Mouse (Mus musculus) limb, embryonic 15.5 days (tissue): ENCODE measurements around the gene Psmg3. TPM values are rescaled to one million over a fixed set of nuclear protein-coding genes. Genes with fewer than 3 reads are reported as not detected.
A peak's percentile ranks its signal among the peaks of the same experiment; 100 is the strongest.

ENCODE experiments used
- ATAC-seq: fragments of 200-750 bp; cut with Nextera tagmentation; 2 replicates; pipeline ENCODE4 v1.8.0; 2017; ENCODE audit warnings: low read depth, moderate TSS enrichment; ENCODE audit not compliant: insufficient number of reproducible peaks, low FRiP score, low TSS enrichment
- H3K27ac ChIP-seq: fragments of 300-500 bp; sonication (generic); 2 replicates; pipeline ENCODE4 v1.5.1; 2015; ENCODE audit warnings: moderate library complexity, mild to moderate bottlenecking, inconsistent platforms
- H3K27me3 ChIP-seq: fragments of 300-500 bp; sonication (generic); 2 replicates; pipeline ENCODE4 v1.6.1; 2015; ENCODE audit warnings: inconsistent platforms
- H3K36me3 ChIP-seq: fragments of 300-500 bp; sonication (generic); 2 replicates; pipeline ENCODE4 v1.6.1; 2015; ENCODE audit warnings: inconsistent platforms
- H3K4me1 ChIP-seq: fragments of 300-500 bp; sonication (generic); 2 replicates; pipeline ENCODE4 v1.6.1; 2015; ENCODE audit warnings: inconsistent platforms
- H3K4me2 ChIP-seq: fragments of 300-500 bp; sonication (generic); 2 replicates; pipeline ENCODE4 v1.6.1; 2015; ENCODE audit warnings: mild to moderate bottlenecking, inconsistent platforms
- H3K4me3 ChIP-seq: fragments of 300-500 bp; sonication (generic); 2 replicates; pipeline ENCODE4 v1.5.1; 2015; ENCODE audit warnings: mild to moderate bottlenecking, inconsistent platforms
- H3K9ac ChIP-seq: fragments of 300-500 bp; sonication (generic); 2 replicates; pipeline ENCODE4 v1.6.1; 2015; ENCODE audit warnings: inconsistent platforms
- H3K9me3 ChIP-seq: fragments of 300-500 bp; sonication (generic); 2 replicates; pipeline ENCODE4 v1.6.1; 2016; ENCODE audit warnings: inconsistent platforms
- WGBS: fragments of 180-500 bp; shearing (Covaris S2); methylation state at CpG from one replicate; pipeline ENCODE4 v1.1.7; 2015; 5-methylcytosine and 5-hydroxymethylcytosine counted together
- polyA plus RNA-seq: library from polyadenylated mRNA; unstranded; fragments of >200 nt; fragmentation: Nextera tagmentation; extraction: Ambion mirVana; gene quantifications from 2 replicates; pipeline ENCODE4 v1.2.1, GENCODE M21; 2015

The Psmg3 gene
- polyA plus RNA-seq, 1 experiment from 2014 or later: 68.5 TPM

DNA sequence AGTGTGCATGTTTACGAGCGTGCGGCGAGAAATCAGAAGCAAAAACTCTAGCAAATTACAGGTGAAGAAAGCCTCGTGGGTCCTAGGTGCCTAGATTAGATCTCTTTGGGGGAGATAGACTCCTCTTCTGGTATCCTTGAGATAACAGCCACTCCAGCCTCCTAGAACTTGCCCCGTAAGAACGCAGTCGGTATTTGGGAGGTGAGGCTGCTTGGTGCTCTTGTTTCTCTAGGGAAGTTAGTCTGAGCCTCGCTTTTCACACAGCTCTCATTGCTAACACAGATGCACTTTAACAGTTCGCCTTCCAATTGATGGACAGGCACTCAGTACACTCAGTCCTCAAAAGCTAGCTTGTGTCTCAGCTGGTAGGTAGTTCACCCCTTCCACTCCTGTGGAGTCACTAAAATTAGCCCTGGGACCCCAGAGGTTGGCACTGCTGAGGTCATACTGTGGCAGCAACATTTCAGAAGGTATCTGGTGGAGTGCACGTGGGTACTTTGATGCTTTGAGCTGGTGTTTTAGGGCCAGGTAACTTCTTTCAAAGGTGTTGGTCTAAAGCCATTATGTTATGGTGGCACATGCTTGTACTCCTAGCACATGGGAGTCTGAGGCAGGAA lies 34.4 kb downstream of the Psmg3 start:
- Histone ChIP-seq H3K9me3 (no peaks in the 10 kb centered on the region), H3K4me3 (peak overlapping the region; percentile 94), H3K9ac (peak overlapping the region; percentile 73), H3K4me2 (peak overlapping the region; percentile 100), H3K27ac (no peak overlapping the region), H3K4me1 (peaks cover 56% of the 10 kb centered on the region), H3K36me3 (no peaks in the 10 kb centered on the region), H3K27me3 (no peaks in the 10 kb centered on the region)
- no peak for ATAC-seq
- WGBS: 15% methylated on average over 11 of the region's 11 CpGs

DNA sequence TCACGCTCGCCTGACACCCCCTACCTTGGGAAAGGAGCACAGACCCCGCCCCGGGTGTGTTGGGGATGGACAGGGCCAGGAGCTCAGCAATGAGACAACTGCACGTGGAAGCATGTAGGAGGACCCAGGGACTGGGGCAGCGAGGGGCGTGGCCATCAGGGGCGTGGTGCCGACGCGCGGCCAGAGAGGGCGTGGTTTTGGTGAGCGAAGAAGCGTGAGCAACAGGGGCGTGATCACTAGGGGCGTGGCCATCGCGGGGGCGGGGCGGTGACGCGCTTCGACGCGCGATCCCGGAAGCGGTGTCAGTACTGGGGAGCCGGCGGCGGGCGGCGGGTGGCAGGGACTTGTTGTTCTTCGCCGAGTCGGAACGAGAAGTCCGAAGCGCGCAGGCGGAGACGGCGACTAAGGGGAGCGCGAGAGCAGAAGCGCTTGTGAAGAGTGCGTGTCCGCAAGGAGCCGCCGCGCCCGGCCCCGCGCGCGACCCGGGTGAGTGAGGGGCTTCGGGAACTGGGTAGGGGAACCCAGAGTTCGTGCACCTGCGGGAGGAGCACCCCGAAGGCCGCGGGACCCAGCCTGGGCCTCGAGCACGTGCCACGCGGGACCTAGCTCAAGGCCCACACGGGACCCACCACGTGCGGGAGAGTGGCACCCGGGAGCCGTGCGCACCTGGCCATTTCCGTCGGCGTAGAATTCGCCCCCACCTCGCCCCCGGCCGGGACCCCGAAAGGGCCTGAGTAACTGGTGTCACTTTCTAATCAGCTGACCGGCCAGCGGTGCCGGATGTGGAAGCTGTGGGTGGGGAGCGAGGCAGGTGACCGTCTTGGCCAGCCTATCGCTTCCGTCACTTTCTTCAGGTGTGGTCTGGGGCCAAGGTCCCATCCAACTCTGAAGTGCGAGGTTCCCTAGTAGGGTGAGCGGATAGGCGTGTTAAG lies 35.2 kb downstream of the Psmg3 start, which contains the start of gene Mafk:
Gene Mafk, plus strand, starts transcription at position 287 of the 932 bp plus-strand sequence.
- Histone ChIP-seq H3K36me3 (no peaks in the 10 kb centered on the region), H3K9ac (peak within 1 kb of the TSS; percentile 73), H3K4me2 (peak within 1 kb of the TSS; percentile 100), H3K27ac (peak within 1 kb of the TSS; percentile 81), H3K4me1 (peaks cover 48% of the 10 kb centered on the region), H3K9me3 (no peaks in the 10 kb centered on the region), H3K27me3 (no peaks in the 10 kb centered on the region), H3K4me3 (peak within 1 kb of the TSS; percentile 94)
- under 1% methylated on average over 91 of the region's 92 CpGs for WGBS
- ATAC-seq: peak; percentile 78

GRCm38 (mm10) chr5:139789466-139789865 lies 37.2 kb downstream of the Psmg3 start:
- Histone ChIP-seq H3K9me3 (no peaks in the 10 kb centered on the region), H3K4me2 (no peak overlapping the region), H3K27ac (no peak overlapping the region), H3K36me3 (no peaks in the 10 kb centered on the region), H3K4me1 (peaks cover 32% of the 10 kb centered on the region), H3K4me3 (no peak overlapping the region), H3K9ac (no peak overlapping the region), H3K27me3 (no peaks in the 10 kb centered on the region)
- WGBS: 50% methylated on average over 4 of the region's 4 CpGs
- ATAC-seq: no peak

DNA sequence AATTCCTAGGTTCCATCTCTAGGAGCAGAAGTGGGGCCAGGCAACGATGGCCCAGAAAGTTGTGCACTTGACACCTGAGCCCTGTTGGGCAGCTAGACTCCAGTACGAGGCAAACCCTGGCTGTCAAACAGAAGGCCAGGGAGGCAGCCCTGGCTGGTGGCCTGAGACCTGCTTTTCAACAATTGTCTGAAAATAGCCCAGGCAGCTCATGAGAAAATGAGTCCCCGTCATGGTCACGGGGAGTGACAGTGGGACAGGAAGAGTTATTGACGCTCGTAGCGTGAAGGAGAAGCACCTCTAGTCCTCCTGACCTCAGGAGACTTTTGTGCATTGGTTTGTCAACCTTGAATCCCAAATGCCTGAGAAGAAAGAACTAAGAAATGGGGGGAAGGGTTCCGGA lies 45.3 kb downstream of the Psmg3 start:
- Histone ChIP-seq H3K27me3 (no peaks in the 10 kb centered on the region), H3K4me2 (no peak overlapping the region), H3K4me1 (no peaks in the 10 kb centered on the region), H3K9ac (no peak overlapping the region), H3K27ac (no peak overlapping the region), H3K9me3 (no peaks in the 10 kb centered on the region), H3K36me3 (no peaks in the 10 kb centered on the region), H3K4me3 (no peak overlapping the region)
- 81% methylated on average over 8 of the region's 8 CpGs for WGBS
- ATAC-seq: no peak

- no peaks in the 10 kb centered on the region for H3K9me3 ChIP-seq
- H3K4me2 ChIP-seq: no peak overlapping the region
- H3K4me3 ChIP-seq: no peak overlapping the region
- H3K9ac ChIP-seq: no peak overlapping the region
- H3K4me1 ChIP-seq: peaks cover 13% of the 10 kb centered on the region
- 77% methylated on average over 5 of the region's 5 CpGs for WGBS
- H3K27me3 ChIP-seq: no peaks in the 10 kb centered on the region
- ATAC-seq: no peak
- no peak overlapping the region for H3K27ac ChIP-seq
- peaks cover 21% of the 10 kb centered on the region for H3K36me3 ChIP-seq
Measured at GRCm38 (mm10) chr5:139776966-139777365, 49.7 kb downstream of the Psmg3 start.

GRCm38 (mm10) chr5:139775216-139775926 lies 51.3 kb downstream of the Psmg3 start, which contains the start of gene Ints1:
Gene Ints1, minus strand, starts transcription at chr5:139775674.
- peak; percentile 86 for ATAC-seq
- peak within 1 kb of the TSS; percentile 80 for H3K4me2 ChIP-seq
- H3K36me3 ChIP-seq: peaks cover 36% of the 10 kb centered on the region
- H3K9me3 ChIP-seq: no peaks in the 10 kb centered on the region
- H3K27me3 ChIP-seq: no peaks in the 10 kb centered on the region
- peaks cover 13% of the 10 kb centered on the region for H3K4me1 ChIP-seq
- H3K4me3 ChIP-seq: peak within 1 kb of the TSS; percentile 86
- peak within 1 kb of the TSS; percentile 83 for H3K9ac ChIP-seq
- peak within 1 kb of the TSS; percentile 44; the same call in 1 of the 2 replicates for H3K27ac ChIP-seq
- WGBS: under 1% methylated on average over 55 of the region's 55 CpGs

Other genes with a start within 250 kb of the Psmg3 start
- gene Micall2, start 90.5 kb downstream of the Psmg3 start, polyA plus RNA-seq: 4.4 and 4.9 TPM in 2 replicates
- 21.2 and 21.5 TPM in 2 replicates for gene Ints1, start 51.2 kb downstream of the Psmg3 start, polyA plus RNA-seq
- gene Mafk, start 35.4 kb downstream of the Psmg3 start, polyA plus RNA-seq: 11.9 and 12.5 TPM in 2 replicates
- 11.1 and 12.0 TPM in 2 replicates for gene Tmem184a, start 7.0 kb downstream of the Psmg3 start, polyA plus RNA-seq
- not detected in 2 replicates for gene Gm26938, start 478 bp downstream of the Psmg3 start, polyA plus RNA-seq
- gene Elfn1, start 81.1 kb upstream of the Psmg3 start, polyA plus RNA-seq: 1.2 and 1.3 TPM in 2 replicates